Mouse (Mus musculus) neural tube, embryonic 12.5 days (tissue): ENCODE results near the gene Mink1. TPM values are rescaled to one million over a fixed set of nuclear protein-coding genes. Genes with fewer than 3 reads are reported as not detected.

Experiments
- ATAC-seq: fragments of 200-750 bp; cut with Nextera tagmentation; 2 replicates; pipeline ENCODE4 v1.8.0; 2017; ENCODE audit warnings: low read depth, mild to moderate bottlenecking, moderate TSS enrichment, moderate library complexity; ENCODE audit not compliant: low FRiP score
- H3K27ac ChIP-seq: fragments of 300-500 bp; sonication (generic); 2 replicates; pipeline ENCODE4 v1.5.1; 2016
- H3K27me3 ChIP-seq: fragments of 300-500 bp; sonication (generic); replicated peaks from 2 replicates; pipeline ENCODE4 v1.6.1; 2016; ENCODE audit warnings: mild to moderate bottlenecking
- H3K36me3 ChIP-seq: fragments of 300-500 bp; sonication (generic); 2 replicates; pipeline ENCODE4 v1.6.1; 2016; ENCODE audit warnings: mild to moderate bottlenecking
- H3K4me1 ChIP-seq: fragments of 300-500 bp; sonication (generic); 2 replicates; pipeline ENCODE4 v1.6.1; 2016
- H3K4me2 ChIP-seq: fragments of 300-500 bp; sonication (generic); replicated peaks from 2 replicates; pipeline ENCODE4 v1.6.1; 2016; ENCODE audit warnings: mild to moderate bottlenecking
- H3K4me3 ChIP-seq: fragments of 300-500 bp; sonication (generic); 2 replicates; pipeline ENCODE4 v1.5.1; 2016
- H3K9ac ChIP-seq: fragments of 300-500 bp; sonication (generic); 2 replicates; pipeline ENCODE4 v1.6.1; 2016; ENCODE audit warnings: mild to moderate bottlenecking
- H3K9me3 ChIP-seq: fragments of 300-500 bp; sonication (generic); 2 replicates; pipeline ENCODE4 v1.6.1; 2016; ENCODE audit warnings: mild to moderate bottlenecking
- WGBS: fragments of 180-500 bp; shearing (Covaris S2); methylation state at CpG from one replicate; pipeline ENCODE4 v1.1.7; 2016; 5-methylcytosine and 5-hydroxymethylcytosine counted together
- polyA plus RNA-seq: library from polyadenylated mRNA; unstranded; fragments of >200 nt; fragmentation: Nextera tagmentation; extraction: Ambion mirVana; gene quantifications from 2 replicates; pipeline ENCODE4 v1.2.1, GENCODE M21; 2016

Gene Mink1
- polyA plus RNA-seq, 1 experiment from 2014 or later: 16.6 TPM

DNA sequence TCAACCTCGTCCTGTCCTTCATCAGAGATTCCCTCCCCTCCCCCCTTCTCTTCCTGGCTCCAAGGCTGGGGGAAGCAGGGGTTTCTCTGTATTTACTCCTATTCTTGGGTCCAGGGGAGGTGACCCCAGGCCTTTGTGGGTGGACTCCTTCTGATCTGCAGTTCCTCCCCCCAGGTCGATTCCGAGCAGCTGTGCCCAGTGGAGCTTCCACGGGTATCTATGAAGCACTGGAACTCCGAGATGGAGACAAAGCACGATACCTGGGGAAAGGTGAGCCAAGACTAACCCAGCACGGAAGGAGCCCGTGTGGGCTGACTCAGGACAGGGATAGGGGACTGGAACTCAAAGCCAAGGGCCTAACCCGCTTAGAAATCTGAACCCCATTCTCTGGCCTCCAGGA is 95.3 kb downstream of the Mink1 start:
- no peak for ATAC-seq
- Histone ChIP-seq H3K4me1 (peaks cover 22% of the 10 kb centered on the region), H3K27me3 (no peaks in the 10 kb centered on the region), H3K4me2 (no peak overlapping the region), H3K9ac (no peak overlapping the region), H3K4me3 (no peak overlapping the region), H3K9me3 (no peaks in the 10 kb centered on the region), H3K36me3 (peaks cover 19% of the 10 kb centered on the region), H3K27ac (no peak overlapping the region)
- WGBS: 64% methylated on average over 9 of the region's 9 CpGs

DNA sequence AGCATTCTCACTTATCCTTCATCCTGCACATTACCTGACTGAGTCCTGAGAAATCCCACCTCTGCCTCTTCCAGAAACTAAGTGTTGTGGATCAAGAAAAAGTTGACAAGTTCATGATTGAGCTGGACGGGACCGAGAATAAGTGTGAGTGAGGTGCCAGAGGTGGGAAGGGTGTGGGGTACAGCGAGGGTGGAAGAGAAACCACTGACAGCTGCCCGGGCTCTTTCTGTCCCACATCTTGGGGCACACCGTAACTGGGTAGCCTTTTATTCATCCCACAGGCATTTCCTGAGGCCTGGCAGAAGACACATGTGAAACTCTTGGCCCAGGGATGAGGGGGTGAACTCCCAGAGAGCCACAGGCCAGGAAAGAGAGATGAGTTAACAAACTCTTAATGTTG is 95.8 kb downstream of the Mink1 start:
- no peak for ATAC-seq
- Histone ChIP-seq H3K4me1 (peaks cover 19% of the 10 kb centered on the region), H3K36me3 (peaks cover 24% of the 10 kb centered on the region), H3K9ac (no peak overlapping the region), H3K27ac (no peak overlapping the region), H3K9me3 (no peaks in the 10 kb centered on the region), H3K27me3 (no peaks in the 10 kb centered on the region), H3K4me3 (no peak overlapping the region), H3K4me2 (no peak overlapping the region)
- 91% methylated on average over 5 of the region's 5 CpGs for WGBS

DNA sequence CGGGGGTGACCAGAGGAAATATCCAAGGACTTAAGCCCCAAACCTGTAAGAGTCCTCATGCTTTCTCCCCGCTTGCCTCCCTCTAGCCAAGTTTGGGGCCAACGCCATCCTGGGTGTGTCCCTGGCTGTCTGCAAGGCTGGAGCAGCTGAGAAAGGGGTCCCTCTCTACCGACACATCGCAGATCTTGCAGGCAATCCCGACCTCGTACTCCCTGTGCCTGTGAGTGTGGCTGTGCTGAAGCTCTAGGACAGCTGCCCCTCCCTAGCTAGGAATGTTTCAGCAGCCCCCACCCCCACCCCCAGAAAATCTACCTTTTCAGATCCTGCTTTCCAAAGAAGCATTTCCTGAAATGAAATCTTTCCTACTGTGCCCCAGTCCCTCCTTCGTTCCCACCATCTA is 96.3 kb downstream of the Mink1 start:
- no peak overlapping the region for H3K9ac ChIP-seq
- ATAC-seq: no peak
- no peak overlapping the region for H3K27ac ChIP-seq
- WGBS: 82% methylated on average over 8 of the region's 8 CpGs
- no peak overlapping the region for H3K4me2 ChIP-seq
- H3K4me1 ChIP-seq: peaks cover 19% of the 10 kb centered on the region
- H3K9me3 ChIP-seq: no peaks in the 10 kb centered on the region
- no peak overlapping the region for H3K4me3 ChIP-seq
- H3K27me3 ChIP-seq: no peaks in the 10 kb centered on the region
- peaks cover 28% of the 10 kb centered on the region for H3K36me3 ChIP-seq

- Histone ChIP-seq H3K27ac (no peak overlapping the region), H3K9ac (no peak overlapping the region), H3K4me1 (peaks cover 15% of the 10 kb centered on the region), H3K4me3 (no peak overlapping the region), H3K36me3 (peaks cover 42% of the 10 kb centered on the region), H3K4me2 (no peak overlapping the region), H3K9me3 (no peaks in the 10 kb centered on the region), H3K27me3 (no peaks in the 10 kb centered on the region)
- no peak for ATAC-seq
- 91% methylated on average over 8 of the region's 8 CpGs for WGBS
These were observed 97.9 kb downstream of the Mink1 start for GRCm38 (mm10) chr11:70660571-70660970.

- WGBS: 92% methylated on average over 8 of the region's 8 CpGs
These were observed 100.4 kb downstream of the Mink1 start for GRCm38 (mm10) chr11:70663101-70663500.

DNA sequence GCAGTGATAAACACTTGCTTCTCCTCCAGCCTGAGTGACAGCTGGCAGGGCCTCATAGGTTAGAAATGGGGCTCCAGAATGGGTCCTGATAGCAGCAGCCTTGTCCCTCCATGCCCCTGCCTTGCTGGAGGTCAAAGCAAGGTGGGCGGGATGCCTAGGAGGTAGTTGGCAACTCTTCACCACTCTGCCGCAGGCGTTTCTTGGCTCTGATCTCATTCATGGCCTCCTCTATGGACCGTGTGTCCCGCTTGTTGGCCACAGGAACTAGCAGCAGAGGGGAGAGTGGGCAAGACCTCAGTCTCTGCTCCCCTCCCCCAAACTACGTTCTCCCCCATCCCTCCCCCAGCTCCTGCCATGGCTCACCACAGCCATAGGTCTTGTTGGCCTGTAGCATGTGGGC is 101.3 kb downstream of the Mink1 start:
- Histone ChIP-seq H3K27ac (no peak overlapping the region), H3K27me3 (no peaks in the 10 kb centered on the region), H3K4me1 (peaks cover 8% of the 10 kb centered on the region), H3K4me2 (no peak overlapping the region), H3K4me3 (no peak overlapping the region), H3K36me3 (peaks cover 56% of the 10 kb centered on the region), H3K9ac (no peak overlapping the region), H3K9me3 (no peaks in the 10 kb centered on the region)
- ATAC-seq: no peak
- WGBS: 95% methylated on average over 6 of the region's 6 CpGs

More at GRCm38 (mm10) chr11:70663101-70663500, 100.4 kb downstream of the Mink1 start:
- no peak overlapping the region for H3K27ac ChIP-seq
- no peak overlapping the region for H3K4me3 ChIP-seq
- peaks cover 8% of the 10 kb centered on the region for H3K4me1 ChIP-seq
- ATAC-seq: no peak
- H3K9me3 ChIP-seq: no peaks in the 10 kb centered on the region
- no peak overlapping the region for H3K4me2 ChIP-seq
- H3K27me3 ChIP-seq: no peaks in the 10 kb centered on the region
- no peak overlapping the region for H3K9ac ChIP-seq
- H3K36me3 ChIP-seq: peaks cover 56% of the 10 kb centered on the region

Other genes with a start within 250 kb of the Mink1 start
- not detected in 2 replicates for gene Alox12e, start 240.3 kb upstream of the Mink1 start, polyA plus RNA-seq
- gene Alox15, start 210.8 kb upstream of the Mink1 start, polyA plus RNA-seq: 0.13 TPM in 1 of 2 replicates, not detected in the other
- 37.6 and 38.2 TPM in 2 replicates for gene Pelp1, start 152.8 kb upstream of the Mink1 start, polyA plus RNA-seq
- 36.0 and 36.4 TPM in 2 replicates for gene Arrb2, start 130.2 kb upstream of the Mink1 start, polyA plus RNA-seq
- 35.8 and 38.8 TPM in 2 replicates for gene Med11, start 111.0 kb upstream of the Mink1 start, polyA plus RNA-seq
- gene Zmynd15, start 103.4 kb upstream of the Mink1 start, polyA plus RNA-seq: 0.34 and 0.63 TPM in 2 replicates
- 3.5 and 3.9 TPM in 2 replicates for gene Cxcl16, start 102.9 kb upstream of the Mink1 start, polyA plus RNA-seq
- gene Tm4sf5, start 57.6 kb upstream of the Mink1 start, polyA plus RNA-seq: not detected in 2 replicates
- gene Vmo1, start 48.3 kb upstream of the Mink1 start, polyA plus RNA-seq: not detected in 2 replicates
- 0.22 and 0.42 TPM in 2 replicates for gene Gltpd2, start 43.7 kb upstream of the Mink1 start, polyA plus RNA-seq
- 779 and 832 TPM in 2 replicates for gene Psmb6, start 37.5 kb upstream of the Mink1 start, polyA plus RNA-seq
- not detected in 2 replicates for gene Gm40193, start 29.9 kb upstream of the Mink1 start, polyA plus RNA-seq
- gene Pld2, start 22.8 kb upstream of the Mink1 start, polyA plus RNA-seq: 4.7 and 5.8 TPM in 2 replicates
- not detected in 2 replicates for gene 4930544D05Rik, start 53.0 kb downstream of the Mink1 start, polyA plus RNA-seq
- not detected in 2 replicates for gene Chrne, start 56.3 kb downstream of the Mink1 start, polyA plus RNA-seq
- 0.26 and 0.49 TPM in 2 replicates for gene Gp1ba, start 76.2 kb downstream of the Mink1 start, polyA plus RNA-seq
- 91.0 and 101 TPM in 2 replicates for gene Rnf167, start 84.4 kb downstream of the Mink1 start, polyA plus RNA-seq
- 152 TPM in 2 replicates for gene Slc25a11, start 84.6 kb downstream of the Mink1 start, polyA plus RNA-seq
- 1,155 and 1,157 TPM in 2 replicates for gene Pfn1, start 91.8 kb downstream of the Mink1 start, polyA plus RNA-seq
- gene Eno3, start 94.3 kb downstream of the Mink1 start, polyA plus RNA-seq: 19.3 and 20.1 TPM in 2 replicates
- 154 and 158 TPM in 2 replicates for gene Spag7, start 106.5 kb downstream of the Mink1 start, polyA plus RNA-seq
- gene Camta2, start 125.2 kb downstream of the Mink1 start, polyA plus RNA-seq: 15.2 and 16.7 TPM in 2 replicates
- 0.71 and 0.86 TPM in 2 replicates for gene Inca1, start 137.3 kb downstream of the Mink1 start, polyA plus RNA-seq
- 2.3 and 2.8 TPM in 2 replicates for gene Kif1c, start 137.7 kb downstream of the Mink1 start, polyA plus RNA-seq
- gene Zfp3, start 201.3 kb downstream of the Mink1 start, polyA plus RNA-seq: 10.9 and 12.4 TPM in 2 replicates
- not detected in 2 replicates for gene Scimp, start 249.7 kb downstream of the Mink1 start, polyA plus RNA-seq